Mouse (Mus musculus) neural tube, embryonic 14.5 days (tissue): ENCODE measurements around the gene Gps2. TPM values are rescaled to one million over a fixed set of nuclear protein-coding genes. Genes with fewer than 3 reads are reported as not detected.
A peak's percentile ranks its signal among the peaks of the same experiment; 100 is the strongest.

Experiments
- ATAC-seq: fragments of 200-750 bp; cut with Nextera tagmentation; 2 replicates; pipeline ENCODE4 v1.8.0; 2017; ENCODE audit warnings: low read depth, mild to moderate bottlenecking, moderate TSS enrichment, moderate library complexity
- H3K27ac ChIP-seq: fragments of 300-500 bp; sonication (generic); 2 replicates; pipeline ENCODE4 v1.5.1; 2014; ENCODE audit warnings: low read depth, mild to moderate bottlenecking, control low read depth, low read length, moderate library complexity, mixed read lengths
- H3K27me3 ChIP-seq: fragments of 300-500 bp; sonication (generic); 2 replicates; pipeline ENCODE4 v1.6.1; 2014; ENCODE audit warnings: low read length; ENCODE audit not compliant: control insufficient read depth, insufficient read depth
- H3K36me3 ChIP-seq: fragments of 300-500 bp; sonication (generic); 2 replicates; pipeline ENCODE4 v1.6.1; 2014; ENCODE audit warnings: low read length, mixed read lengths; ENCODE audit not compliant: control insufficient read depth, insufficient read depth
- H3K4me1 ChIP-seq: fragments of 300-500 bp; sonication (generic); 2 replicates; pipeline ENCODE4 v1.6.1; 2014; ENCODE audit warnings: low read length; ENCODE audit not compliant: control insufficient read depth, insufficient read depth
- H3K4me2 ChIP-seq: fragments of 300-500 bp; sonication (generic); 2 replicates; pipeline ENCODE4 v1.6.1; 2014; ENCODE audit warnings: mild to moderate bottlenecking, low read depth, low read length, control low read depth
- H3K4me3 ChIP-seq: fragments of 300-500 bp; sonication (generic); 2 replicates; pipeline ENCODE4 v1.5.1; 2014; ENCODE audit warnings: low read depth, low read length, control low read depth, mixed read lengths
- H3K9ac ChIP-seq: fragments of 300-500 bp; sonication (generic); replicated peaks from 2 replicates; pipeline ENCODE4 v1.6.1; 2014; ENCODE audit warnings: low read depth, mild to moderate bottlenecking, control low read depth, low read length, mixed read lengths
- H3K9me3 ChIP-seq: fragments of 300-500 bp; sonication (generic); 2 replicates; pipeline ENCODE4 v1.6.1; 2016; ENCODE audit warnings: low read length; ENCODE audit not compliant: control insufficient read depth
- WGBS: fragments of 180-500 bp; shearing (Covaris S2); extraction: QIAGEN DNeasy Blood & Tissue Kit; methylation state at CpG from one replicate; pipeline ENCODE4 v1.1.7; 2014; 5-methylcytosine and 5-hydroxymethylcytosine counted together
- polyA plus RNA-seq: library from polyadenylated mRNA; unstranded; fragments of >200 nt; fragmentation: Nextera tagmentation; extraction: Ambion mirVana; gene quantifications from 2 replicates; pipeline ENCODE4 v1.2.1, GENCODE M21; 2014

Gene Gps2
- polyA plus RNA-seq, 1 experiment from 2014 or later = 65.4 TPM

GRCm38 (mm10) chr11:69876867-69877266 lies 36.8 kb upstream of the Gps2 start:
- no peak for ATAC-seq
- H3K4me3 ChIP-seq = no peak overlapping the region
- WGBS = 3% methylated on average over 12 of the region's 12 CpGs

GRCm38 (mm10) chr11:69877878-69878277 lies 35.8 kb upstream of the Gps2 start, which contains the start of gene Tmem95:
Gene Tmem95 (minus strand): TSS chr11:69878018.
- H3K27me3 ChIP-seq = no peaks in the 10 kb centered on the region
- H3K27ac ChIP-seq = no peak within 1 kb of the TSS
- peaks cover 8% of the 10 kb centered on the region; the same call in 1 of the 2 replicates for H3K4me1 ChIP-seq
- no peak within 1 kb of the TSS for H3K9ac ChIP-seq
- WGBS = 89% methylated on average over 11 of the region's 11 CpGs
- no peak within 1 kb of the TSS for H3K4me3 ChIP-seq
- no peak for ATAC-seq
- H3K4me2 ChIP-seq = peak within 1 kb of the TSS; percentile 29
- no peaks in the 10 kb centered on the region for H3K36me3 ChIP-seq
- no peaks in the 10 kb centered on the region for H3K9me3 ChIP-seq

More at GRCm38 (mm10) chr11:69876867-69877266, 36.8 kb upstream of the Gps2 start:
- no peaks in the 10 kb centered on the region for H3K36me3 ChIP-seq
- H3K9ac ChIP-seq = no peak overlapping the region
- peaks cover 8% of the 10 kb centered on the region; the same call in 1 of the 2 replicates for H3K4me1 ChIP-seq
- no peaks in the 10 kb centered on the region for H3K27me3 ChIP-seq
- no peaks in the 10 kb centered on the region for H3K9me3 ChIP-seq
- no peak overlapping the region for H3K27ac ChIP-seq
- H3K4me2 ChIP-seq = peak overlapping the region; percentile 29

- no peaks in the 10 kb centered on the region for H3K36me3 ChIP-seq
- no peaks in the 10 kb centered on the region for H3K9me3 ChIP-seq
- H3K4me3 ChIP-seq = no peak overlapping the region
- H3K9ac ChIP-seq = no peak overlapping the region
- H3K4me1 ChIP-seq = peaks cover 8% of the 10 kb centered on the region; the same call in 1 of the 2 replicates
- H3K27ac ChIP-seq = no peak overlapping the region
- WGBS = 88% methylated on average over 3 of the region's 3 CpGs
- ATAC-seq = no peak
- H3K4me2 ChIP-seq = no peak overlapping the region; the same call in 1 of the 2 replicates
- H3K27me3 ChIP-seq = no peaks in the 10 kb centered on the region
Observed at GRCm38 (mm10) chr11:69878399-69878798, 35.3 kb upstream of the Gps2 start.

GRCm38 (mm10) chr11:69878952-69879351 lies 34.7 kb upstream of the Gps2 start:
- Histone ChIP-seq H3K4me2 (no peak overlapping the region), H3K27me3 (no peaks in the 10 kb centered on the region), H3K27ac (no peak overlapping the region), H3K4me1 (peaks cover 8% of the 10 kb centered on the region; the same call in 1 of the 2 replicates), H3K9me3 (no peaks in the 10 kb centered on the region), H3K4me3 (no peak overlapping the region), H3K36me3 (no peaks in the 10 kb centered on the region), H3K9ac (no peak overlapping the region)
- WGBS = 94% methylated on average over 6 of the region's 6 CpGs
- ATAC-seq = no peak

GRCm38 (mm10) chr11:69879711-69880110 lies 34.0 kb upstream of the Gps2 start:
- 50% methylated on average over 15 of the region's 15 CpGs for WGBS
- Histone ChIP-seq H3K27ac (no peak overlapping the region), H3K9me3 (no peaks in the 10 kb centered on the region), H3K4me1 (peaks cover 8% of the 10 kb centered on the region; the same call in 1 of the 2 replicates), H3K27me3 (no peaks in the 10 kb centered on the region), H3K4me2 (peak overlapping the region; percentile 72), H3K4me3 (peak overlapping the region; percentile 38; the same call in 1 of the 2 replicates), H3K9ac (no peak overlapping the region), H3K36me3 (no peaks in the 10 kb centered on the region)
- no peak for ATAC-seq

- peak overlapping the region; percentile 39 for H3K9ac ChIP-seq
- H3K9me3 ChIP-seq = no peaks in the 10 kb centered on the region
- ATAC-seq = peak; percentile 38
- H3K4me2 ChIP-seq = peak overlapping the region; percentile 72
- H3K4me1 ChIP-seq = peaks cover 8% of the 10 kb centered on the region; the same call in 1 of the 2 replicates
- no peak overlapping the region; the same call in 1 of the 2 replicates for H3K27ac ChIP-seq
- H3K36me3 ChIP-seq = no peaks in the 10 kb centered on the region
- no peaks in the 10 kb centered on the region for H3K27me3 ChIP-seq
- H3K4me3 ChIP-seq = peak overlapping the region; percentile 38
- under 1% methylated on average over 18 of the region's 18 CpGs for WGBS
Observed at GRCm38 (mm10) chr11:69880506-69880852, 33.2 kb upstream of the Gps2 start.

GRCm38 (mm10) chr11:69880853-69881603 lies 32.7 kb upstream of the Gps2 start, which contains the start of gene Kctd11:
Gene Kctd11 (minus strand): TSS chr11:69881406.
- peak within 1 kb of the TSS; percentile 35 for H3K27ac ChIP-seq
- WGBS = 1% methylated on average over 46 of the region's 46 CpGs
- H3K9me3 ChIP-seq = no peaks in the 10 kb centered on the region

GRCm38 (mm10) chr11:69881787-69882670 lies 31.7 kb upstream of the Gps2 start:
- Histone ChIP-seq H3K9me3 (no peaks in the 10 kb centered on the region), H3K36me3 (no peaks in the 10 kb centered on the region), H3K4me2 (peak overlapping the region; percentile 72), H3K9ac (no peak overlapping the region), H3K27ac (no peak overlapping the region), H3K4me1 (peaks cover 6% of the 10 kb centered on the region; the same call in 1 of the 2 replicates), H3K4me3 (peak overlapping the region; percentile 38), H3K27me3 (no peaks in the 10 kb centered on the region)
- no peak for ATAC-seq
- WGBS = 62% methylated on average over 21 of the region's 21 CpGs

More at GRCm38 (mm10) chr11:69880853-69881603, 32.7 kb upstream of the Gps2 start, which contains the start of gene Kctd11:
- ATAC-seq = peak; percentile 81
- H3K9ac ChIP-seq = peak within 1 kb of the TSS; percentile 39
- peak within 1 kb of the TSS; percentile 72 for H3K4me2 ChIP-seq
- H3K4me1 ChIP-seq = peaks cover 8% of the 10 kb centered on the region; the same call in 1 of the 2 replicates
- H3K27me3 ChIP-seq = no peaks in the 10 kb centered on the region
- H3K36me3 ChIP-seq = no peaks in the 10 kb centered on the region
- peak within 1 kb of the TSS; percentile 38 for H3K4me3 ChIP-seq
